Comparison of ENCODE assay signal across 8 mouse cellular contexts in genomic region chr11:43385716-43386115, GRCm38 (mm10). TPM values are rescaled to one million over a fixed set of nuclear protein-coding genes. Genes with fewer than 3 reads are reported as not detected.
A peak's percentile ranks its signal among the peaks of the same experiment; 100 is the strongest.
DNase-seq lines count a peak whose midpoint lies in the region; ATAC-seq and TF ChIP-seq lines count a peak whose summit lies in the region.

No protein-coding gene starts in this region.

- 3% methylated on average over 8 of the region's 8 CpGs for WGBS in lung, embryonic 14.5 days
- WGBS in heart, postnatal 0 days: 3% methylated on average over 8 of the region's 8 CpGs
- WGBS in liver, embryonic 16.5 days (ENCODE audit: insufficient replicate concordance): 8% methylated on average over 8 of the region's 8 CpGs
- 7% methylated on average over 8 of the region's 8 CpGs for WGBS in stomach, embryonic 16.5 days

- peak overlapping the region; percentile 78; the same call in 1 of the 2 replicates for H3K27ac ChIP-seq in lung, embryonic 14.5 days (ENCODE audit: low read depth)
- H3K27ac ChIP-seq in heart, postnatal 0 days (ENCODE audit: low read depth): 0 out of 2 replicates have a peak overlapping the region, but pooled peaks have one; percentile 64
- H3K27ac ChIP-seq in liver, embryonic 16.5 days (ENCODE audit: low read length): no peak overlapping the region
- H3K27ac ChIP-seq in stomach, embryonic 16.5 days (ENCODE audit: low read length): no peak overlapping the region

- no peaks in the 10 kb centered on the region for H3K36me3 ChIP-seq in lung, embryonic 14.5 days (ENCODE audit: insufficient read depth)
- no peaks in the 10 kb centered on the region for H3K36me3 ChIP-seq in heart, postnatal 0 days (replicated peaks; ENCODE audit: control insufficient read depth, insufficient read depth, low read length)
- no peaks in the 10 kb centered on the region for H3K36me3 ChIP-seq in liver, embryonic 16.5 days (ENCODE audit: control insufficient read depth, insufficient read depth)
- no peaks in the 10 kb centered on the region for H3K36me3 ChIP-seq in stomach, embryonic 16.5 days (ENCODE audit: control insufficient read depth, insufficient read depth, low read length)

- TF ChIP-seq EP300 in heart, postnatal 0 days (IDR thresholded peaks at IDR 0.05; ENCODE audit: low read depth): no peak

- peak overlapping the region; percentile 45 for H3K9ac ChIP-seq in lung, embryonic 14.5 days
- H3K9ac ChIP-seq in heart, postnatal 0 days (replicated peaks; ENCODE audit: low read depth, low read length): peak overlapping the region; percentile 51
- H3K9ac ChIP-seq in liver, embryonic 16.5 days (ENCODE audit: low read depth, low read length): no peak overlapping the region
- peak overlapping the region; percentile 68 for H3K9ac ChIP-seq in stomach, embryonic 16.5 days (ENCODE audit: low read length)

- H3K4me1 ChIP-seq in lung, embryonic 14.5 days (ENCODE audit: insufficient read depth): no peaks in the 10 kb centered on the region
- peaks cover 12% of the 10 kb centered on the region; the same call in 1 of the 2 replicates for H3K4me1 ChIP-seq in heart, postnatal 0 days (ENCODE audit: control insufficient read depth, insufficient read depth)
- H3K4me1 ChIP-seq in liver, embryonic 16.5 days (ENCODE audit: control insufficient read depth, low read depth, low read length): no peaks in the 10 kb centered on the region
- H3K4me1 ChIP-seq in stomach, embryonic 16.5 days (ENCODE audit: control insufficient read depth, insufficient read depth, low read length): no peaks in the 10 kb centered on the region

- peak; percentile 3 for DNase-seq in adrenal gland, postnatal 10 days
- no peak for DNase-seq in adrenal gland, adult 18-20 months (ENCODE audit: low spot score in 2 of 2)
- DNase-seq in lung, embryonic 14.5 days: peak; percentile 33
- DNase-seq in lung, postnatal 25 days (ENCODE audit: low spot score): no peak
- peak; percentile 13 for DNase-seq in heart, postnatal 0 days (ENCODE audit: low spot score)
- DNase-seq in gastrocnemius, postnatal 4 days (ENCODE audit: low spot score in 2 of 2): no peak

- no peak for TF ChIP-seq CTCF in lung, embryonic 14.5 days (IDR thresholded peaks at IDR 0.05; ENCODE audit: low read depth)
- no peak for TF ChIP-seq CTCF in heart, postnatal 0 days (IDR thresholded peaks at IDR 0.05; ENCODE audit: low read depth)

- H3K4me2 ChIP-seq in lung, embryonic 14.5 days: peak overlapping the region; percentile 67
- peak overlapping the region; percentile 80 for H3K4me2 ChIP-seq in heart, postnatal 0 days (ENCODE audit: low read depth, low read length)
- peak overlapping the region; percentile 47; the same call in 1 of the 2 replicates for H3K4me2 ChIP-seq in liver, embryonic 16.5 days (ENCODE audit: low read depth, low read length)
- H3K4me2 ChIP-seq in stomach, embryonic 16.5 days (ENCODE audit: low read depth, low read length): peak overlapping the region; percentile 77

- ATAC-seq in lung, embryonic 14.5 days (ENCODE audit: insufficient read depth): peak; percentile 59
- peak; percentile 47 for ATAC-seq in heart, postnatal 0 days (ENCODE audit: insufficient read depth, low read depth)
- ATAC-seq in liver, embryonic 16.5 days (ENCODE audit: low read depth): no peak
- no peak for ATAC-seq in stomach, embryonic 16.5 days (ENCODE audit: insufficient read depth, low FRiP score)

- H3K27me3 ChIP-seq in lung, embryonic 14.5 days (ENCODE audit: insufficient read depth, low read length): no peaks in the 10 kb centered on the region
- no peaks in the 10 kb centered on the region for H3K27me3 ChIP-seq in heart, postnatal 0 days (ENCODE audit: control insufficient read depth, insufficient read depth, low read length)
- H3K27me3 ChIP-seq in liver, embryonic 16.5 days (ENCODE audit: control insufficient read depth, insufficient read depth, low read depth, low read length): no peaks in the 10 kb centered on the region; the same call in 1 of the 2 replicates
- no peaks in the 10 kb centered on the region; the same call in 1 of the 2 replicates for H3K27me3 ChIP-seq in stomach, embryonic 16.5 days (ENCODE audit: control insufficient read depth, insufficient read depth, low read length)

- peak overlapping the region; percentile 31 for H3K4me3 ChIP-seq in lung, embryonic 14.5 days (ENCODE audit: low read depth, low read length)
- peak overlapping the region; percentile 44 for H3K4me3 ChIP-seq in heart, postnatal 0 days (ENCODE audit: low read depth, low read length)
- peak overlapping the region; percentile 36; the same call in 1 of the 2 replicates for H3K4me3 ChIP-seq in liver, embryonic 16.5 days (ENCODE audit: low read depth, low read length)
- peak overlapping the region; percentile 41 for H3K4me3 ChIP-seq in stomach, embryonic 16.5 days (replicated peaks; ENCODE audit: low read length)

- no peaks in the 10 kb centered on the region for H3K9me3 ChIP-seq in lung, embryonic 14.5 days (ENCODE audit: low read depth, low read length)
- H3K9me3 ChIP-seq in heart, postnatal 0 days (replicated peaks; ENCODE audit: control insufficient read depth, low read length): no peaks in the 10 kb centered on the region
- H3K9me3 ChIP-seq in liver, embryonic 16.5 days (replicated peaks; ENCODE audit: control insufficient read depth, low read length): no peaks in the 10 kb centered on the region
- H3K9me3 ChIP-seq in stomach, embryonic 16.5 days (replicated peaks; ENCODE audit: control insufficient read depth, low read length): no peaks in the 10 kb centered on the region

RNA-seq across cellular contexts. Expression of gene Pttg1, which starts 40.3 kb away (rescaled TPM):
- 10 to 100 TPM; 44.3 to 48.8 TPM for total RNA-seq in adrenal gland, postnatal 10 days (2021)
- total RNA-seq in adrenal gland, adult 18-20 months (2021): 10 to 100 TPM; 40.9 to 45.3 TPM
- polyA plus RNA-seq in lung, embryonic 14.5 days (2014; fragmentation: Nextera tagmentation; extraction: Ambion mirVana): 82.5 and 87.6 TPM in 2 replicates
- 78.1 and 88.3 TPM in 2 replicates for total RNA-seq in heart, postnatal 0 days (2014; rRNA removed; ENCODE audit: low replicate concordance)
- 179 and 190 TPM in 2 replicates for polyA plus RNA-seq in heart, postnatal 0 days (2015; fragmentation: Nextera tagmentation; extraction: Ambion mirVana)
- 40.6 and 43.7 TPM in 2 replicates for polyA plus RNA-seq in liver, embryonic 16.5 days (2015; fragmentation: Nextera tagmentation; extraction: Ambion mirVana)
- polyA plus RNA-seq in stomach, embryonic 16.5 days (2015; fragmentation: Nextera tagmentation; extraction: Ambion mirVana): 58.7 and 65.1 TPM in 2 replicates
- 10 to 100 TPM; 25.7 to 25.9 TPM for total RNA-seq in gastrocnemius, postnatal 4 days (2021)

RNA-seq across cellular contexts. Expression of gene Slu7, which starts 47.8 kb away (rescaled TPM):
- 10 to 100 TPM; 36.4 to 38.6 TPM for total RNA-seq in adrenal gland, postnatal 10 days (2021)
- total RNA-seq in adrenal gland, adult 18-20 months (2021): 10 to 100 TPM; 38.6 to 41.8 TPM
- polyA plus RNA-seq in lung, embryonic 14.5 days (2014; fragmentation: Nextera tagmentation; extraction: Ambion mirVana): 47.9 and 50.1 TPM in 2 replicates
- total RNA-seq in heart, postnatal 0 days (2014; rRNA removed; ENCODE audit: low replicate concordance): 7.2 and 8.0 TPM in 2 replicates
- 31.7 and 36.0 TPM in 2 replicates for polyA plus RNA-seq in heart, postnatal 0 days (2015; fragmentation: Nextera tagmentation; extraction: Ambion mirVana)
- polyA plus RNA-seq in liver, embryonic 16.5 days (2015; fragmentation: Nextera tagmentation; extraction: Ambion mirVana): 21.7 and 22.1 TPM in 2 replicates
- polyA plus RNA-seq in stomach, embryonic 16.5 days (2015; fragmentation: Nextera tagmentation; extraction: Ambion mirVana): 47.0 and 51.1 TPM in 2 replicates
- 10 to 100 TPM; 32.7 to 35.5 TPM for total RNA-seq in gastrocnemius, postnatal 4 days (2021)

Comparison
In these comparisons a context has a peak if more than half of its experiments do, and no peak if none do; other contexts are left out.
1. DNase-seq: peak in adrenal gland, postnatal 10 days (single experiment), lung, embryonic 14.5 days (single experiment) and heart, postnatal 0 days (single experiment); none in adrenal gland, adult 18-20 months (0 of 2), lung, postnatal 25 days (single experiment) and gastrocnemius, postnatal 4 days (0 of 2).
2. ATAC-seq: peak in lung, embryonic 14.5 days (single experiment) and heart, postnatal 0 days (single experiment); none in liver, embryonic 16.5 days (single experiment) and stomach, embryonic 16.5 days (single experiment).
3. H3K27ac ChIP-seq: peak in lung, embryonic 14.5 days (single experiment) and heart, postnatal 0 days (single experiment); none in liver, embryonic 16.5 days (single experiment) and stomach, embryonic 16.5 days (single experiment).
4. Peak in every context shown above with its lines, with median percentiles within 50 percentile points of each other: H3K4me2 ChIP-seq and H3K4me3 ChIP-seq.